Mouse (Mus musculus) ES-Bruce4 (cell line): ENCODE data around the gene Dlg4.

Experiments
- CTCF ChIP-seq: IDR thresholded peaks from one replicate; pipeline ENCODE4 v1.8.1; 2011; ENCODE audit warnings: low read depth, low read length
- POLR2A ChIP-seq: IDR thresholded peaks from one replicate; pipeline ENCODE4 v1.8.1; 2011; ENCODE audit warnings: low read length; ENCODE audit not compliant: insufficient read depth

DNA sequence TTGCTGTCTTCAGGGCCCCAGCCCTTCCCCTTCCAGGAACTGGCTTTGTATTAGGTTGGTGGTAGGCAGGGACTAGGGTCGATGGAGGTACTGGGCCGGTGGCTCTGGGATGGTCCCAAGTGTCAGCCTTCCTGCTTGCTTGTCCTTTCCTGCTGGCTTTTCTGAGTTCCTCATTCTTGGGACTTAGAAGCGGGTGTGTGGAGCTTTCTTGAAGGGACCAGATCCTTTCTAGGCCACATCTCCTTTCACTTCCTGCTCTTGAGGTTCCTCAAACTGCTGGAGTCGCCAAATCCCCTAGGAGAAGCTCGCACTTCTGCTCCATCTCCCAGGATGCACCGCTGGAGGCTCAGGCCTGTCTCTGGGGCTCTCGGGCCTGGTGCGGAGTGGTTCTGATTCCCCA lies 67.8 kb downstream of the Dlg4 start:
- TF ChIP-seq POLR2A: no peak
- no peak for TF ChIP-seq CTCF
